Mouse (Mus musculus) brain, embryonic 14.5 days (tissue): Measurements from ENCODE around the gene Col20a1. TPM values are rescaled to one million over a fixed set of nuclear protein-coding genes. Genes with fewer than 3 reads are reported as not detected.

Experiments
- DNase-seq: peaks from one replicate; pipeline ENCODE4 v3.0.0-alpha.2; 2011; ENCODE audit warnings: low read depth
- CTCF ChIP-seq: fragments of 200-500 bp; IDR thresholded peaks from 2 replicates; pipeline ENCODE4 v1.5.1; 2012; ENCODE audit warnings: inconsistent platforms, mild to moderate bottlenecking, moderate library complexity, borderline replicate concordance; ENCODE audit not compliant: insufficient read depth, insufficient read length; ENCODE audit errors: extremely low read depth
- POLR2A ChIP-seq: fragments of 200-500 bp; IDR thresholded peaks from 2 replicates; pipeline ENCODE4 v1.6.1; 2012; ENCODE audit warnings: mild to moderate bottlenecking, inconsistent platforms, borderline replicate concordance; ENCODE audit not compliant: poor library complexity, insufficient read depth, insufficient read length, severe bottlenecking; ENCODE audit errors: extremely low read depth
- polyA plus RNA-seq: library from polyadenylated mRNA; depleted of rRNA; stranded (reverse); fragments of >200 nt; gene quantifications from 2 replicates; pipeline ENCODE4 v1.2.3, GENCODE M21; 2012; rRNA removed

The Col20a1 gene
- polyA plus RNA-seq = 0.98 and 1.2 TPM in 2 replicates

GRCm38 (mm10) chr2:180986449-180986848, at the start of gene Col20a1:
Col20a1 (plus strand) TSS chr2:180986535.
- TF ChIP-seq POLR2A (no peak), CTCF (no peak)
- no peak for DNase-seq

GRCm38 (mm10) chr2:180940187-180940586, 46.1 kb upstream of the Col20a1 start:
- TF ChIP-seq POLR2A (no peak), CTCF (no peak)
- no peak for DNase-seq

DNA sequence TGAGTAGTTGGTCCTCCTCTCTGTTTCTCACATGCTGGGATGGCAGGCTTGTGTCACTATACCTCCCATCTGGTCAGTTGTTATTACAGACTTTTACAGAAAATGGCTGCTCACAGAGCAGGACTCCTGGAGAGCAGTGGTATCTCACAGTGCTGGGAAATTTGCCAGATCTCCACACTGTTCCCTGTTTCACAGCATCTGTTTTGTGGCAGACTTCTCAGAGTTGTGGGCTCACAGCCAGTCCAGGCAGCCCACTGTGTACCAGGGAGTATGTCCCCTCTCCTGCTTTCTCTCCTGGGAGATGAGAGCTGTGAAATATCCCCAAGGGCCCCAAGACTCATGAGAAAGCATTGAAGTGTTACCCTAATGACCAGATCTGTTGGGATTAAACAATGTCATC, 44.5 kb upstream of the Col20a1 start:
- no peak for TF ChIP-seq POLR2A
- TF ChIP-seq CTCF = no peak
- peak; percentile 82 for DNase-seq

DNA sequence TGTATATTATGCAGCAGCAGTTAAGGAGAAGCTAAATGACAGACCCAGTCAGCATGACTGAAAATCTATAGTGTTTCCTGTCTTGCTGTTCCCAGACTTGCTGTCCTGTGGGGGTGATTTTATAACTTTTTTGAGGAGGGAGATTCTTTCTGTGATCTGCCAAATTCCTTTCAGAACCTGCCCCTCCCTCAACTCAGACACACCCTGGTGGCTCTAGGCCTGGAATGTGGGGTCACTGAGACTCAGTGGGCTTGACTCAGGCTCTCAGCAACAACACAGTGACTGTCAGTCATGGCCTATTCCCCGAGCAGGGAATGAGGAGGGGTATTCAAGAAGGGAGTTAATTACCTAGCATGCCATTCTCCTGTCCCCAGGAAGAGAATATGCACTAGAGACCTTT, 36.4 kb upstream of the Col20a1 start:
- TF ChIP-seq CTCF = no peak
- no peak for TF ChIP-seq POLR2A
- DNase-seq = no peak

DNA sequence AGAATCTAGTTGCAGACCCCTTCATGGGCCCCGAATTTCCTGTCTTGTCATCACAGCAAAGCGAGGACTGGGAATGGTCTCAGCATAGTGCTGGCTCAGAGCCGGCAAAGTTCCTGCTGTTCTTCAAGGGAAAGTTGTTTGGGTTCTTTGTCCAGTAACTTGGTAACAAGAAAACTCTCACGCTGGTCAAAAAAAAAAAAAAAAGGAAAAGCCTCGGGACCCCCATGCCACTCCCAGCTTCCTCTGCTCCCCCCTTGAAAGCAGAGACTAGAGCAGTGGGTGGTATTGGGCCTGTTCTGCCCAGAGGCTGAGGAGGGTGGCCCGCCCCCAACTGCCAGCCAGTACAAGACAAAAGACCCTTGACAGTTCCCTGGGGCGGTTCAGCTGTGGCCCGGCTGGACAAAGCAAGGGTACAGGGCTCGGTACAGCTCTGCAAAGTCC, 33.6 kb upstream of the Col20a1 start:
- DNase-seq = peak; percentile 92
- TF ChIP-seq CTCF (no peak), POLR2A (no peak)

DNA sequence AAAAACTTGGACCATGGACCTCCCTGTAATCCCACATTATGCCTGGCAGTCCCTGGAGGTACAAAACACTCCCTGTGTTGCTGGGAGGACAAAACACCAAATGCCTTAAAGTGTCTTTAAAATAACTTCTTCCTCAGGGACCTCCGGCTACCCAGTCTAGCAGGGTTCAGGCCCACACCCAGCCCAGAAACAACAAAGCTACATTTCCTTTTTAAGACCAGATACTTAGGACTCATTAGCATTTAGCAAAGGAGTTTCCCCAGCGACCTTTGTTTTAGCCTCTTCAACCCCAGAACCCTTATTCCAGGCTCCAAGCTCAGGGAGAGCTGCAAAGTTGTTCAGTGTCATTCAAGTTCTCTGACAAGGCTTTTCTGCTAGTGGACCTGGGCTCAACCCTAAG, 32.7 kb upstream of the Col20a1 start:
- TF ChIP-seq CTCF (no peak), POLR2A (no peak)
- peak; percentile 61 for DNase-seq

DNA sequence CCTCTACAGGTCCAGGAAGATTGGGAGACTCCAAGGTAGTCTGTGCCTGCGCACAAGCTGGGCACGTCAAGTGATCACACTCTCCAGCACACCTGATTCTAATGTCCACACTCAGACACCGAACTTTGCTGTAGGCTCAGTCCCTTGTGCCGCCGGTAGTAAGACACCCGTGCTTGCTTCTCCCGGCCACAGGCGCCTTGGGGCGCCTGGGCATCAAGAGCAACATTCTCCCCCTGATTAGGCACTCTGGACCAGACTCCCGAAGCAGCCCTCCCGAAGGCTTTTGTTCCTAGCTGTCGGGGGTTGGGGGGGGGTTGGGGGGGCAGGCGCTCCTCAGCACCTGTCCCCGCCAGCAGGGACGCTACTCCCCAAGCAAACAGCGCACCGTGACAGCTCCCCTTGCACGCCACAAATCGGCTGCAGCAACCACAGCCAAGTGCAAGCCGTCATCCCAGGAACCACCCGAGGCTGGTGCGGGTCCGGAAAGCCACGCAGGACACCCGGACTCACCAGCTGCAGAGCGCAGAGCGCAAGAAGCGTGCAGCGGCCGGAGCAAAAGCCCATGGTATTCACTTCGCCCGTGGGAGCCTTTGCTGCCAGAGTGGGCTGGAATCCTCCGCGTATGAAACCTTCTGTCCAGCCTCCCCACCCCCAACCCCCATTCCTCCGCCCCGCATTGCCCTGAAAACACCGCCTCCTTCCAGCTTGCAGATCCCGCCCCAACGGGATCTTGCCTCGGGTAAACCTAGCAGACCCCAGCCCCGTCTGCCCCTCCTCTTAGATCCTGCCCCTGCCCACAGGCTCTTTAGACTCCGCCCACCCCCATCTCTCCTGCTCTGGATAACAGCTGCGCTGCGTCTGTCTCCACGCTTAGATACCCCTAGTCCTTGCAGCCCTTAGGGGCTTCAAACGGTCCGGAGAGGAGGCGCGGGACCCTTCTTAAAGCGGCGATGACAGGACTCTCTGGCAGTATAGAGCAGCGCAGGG, 32.0 kb upstream of the Col20a1 start, which contains the start of gene Nkain4:
Nkain4 (minus strand) TSS at position 639 of the 987 bp plus-strand sequence.
- DNase-seq = peak; percentile 97
- TF ChIP-seq CTCF = peak; percentile 16; the same call in 1 of the 2 replicates
- TF ChIP-seq POLR2A = peak; percentile 26; the same call in 1 of the 2 replicates

- no peak for DNase-seq
- no peak for TF ChIP-seq POLR2A
- no peak for TF ChIP-seq CTCF
Measured at GRCm38 (mm10) chr2:180959605-180960004, 26.7 kb upstream of the Col20a1 start.

DNA sequence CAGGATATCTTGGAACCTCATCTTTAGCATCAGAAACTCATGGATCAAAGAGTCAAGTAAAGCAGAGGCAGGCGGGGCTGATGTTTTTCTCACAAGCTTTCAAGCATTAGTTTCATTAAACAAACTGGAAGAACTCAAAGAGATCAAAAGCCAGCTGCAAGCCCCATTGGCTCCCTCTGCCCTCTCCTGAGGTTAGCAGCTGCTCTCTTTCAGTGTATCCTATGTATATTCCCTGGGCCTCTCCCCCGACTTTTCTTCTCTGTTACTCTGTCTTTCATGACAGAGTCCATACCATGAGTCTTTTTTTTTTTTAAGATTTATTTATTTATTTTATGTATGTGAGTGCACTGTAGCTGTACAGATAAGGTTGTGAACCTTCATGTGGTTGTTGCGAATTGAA, 26.1 kb upstream of the Col20a1 start:
- TF ChIP-seq POLR2A (no peak), CTCF (no peak)
- DNase-seq = no peak

DNA sequence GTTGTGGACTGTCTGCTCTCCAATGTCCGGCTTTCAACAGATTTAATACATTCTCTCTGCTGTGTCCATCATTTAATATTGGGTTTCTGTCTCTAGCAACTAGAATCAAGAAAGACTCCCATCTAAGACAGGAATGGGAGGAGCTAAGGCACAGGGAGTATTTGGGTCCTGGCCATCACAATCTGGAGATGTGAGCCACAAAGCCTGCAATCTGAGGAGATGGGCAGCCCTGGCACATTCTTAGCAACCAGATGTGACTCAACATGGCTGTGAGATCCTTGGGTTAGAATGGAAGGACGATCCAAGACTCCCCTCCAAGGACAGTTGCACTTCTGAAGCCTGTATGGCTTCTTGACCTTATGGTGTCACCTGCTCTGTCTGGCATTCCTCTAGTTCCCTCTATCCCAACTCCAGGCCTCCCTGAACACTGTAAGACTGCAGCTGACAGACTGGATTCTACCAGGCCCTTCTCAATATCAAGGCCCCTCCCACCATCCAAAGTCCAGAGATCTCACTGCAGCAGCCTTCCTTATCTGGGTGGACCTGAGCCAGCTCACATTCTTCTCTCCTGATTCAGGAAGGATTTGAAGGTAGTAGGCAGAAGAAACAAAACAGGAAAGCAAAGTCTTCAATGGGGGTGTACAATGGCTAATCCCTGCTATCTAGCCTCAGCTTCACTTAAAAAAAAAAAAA, 23.6 kb upstream of the Col20a1 start:
- no peak for TF ChIP-seq CTCF
- no peak for TF ChIP-seq POLR2A
- no peak for DNase-seq

GRCm38 (mm10) chr2:180963956-180964355, 22.4 kb upstream of the Col20a1 start:
- no peak for TF ChIP-seq POLR2A
- TF ChIP-seq CTCF = peak; percentile 94
- DNase-seq = peak; percentile 76
